Mouse (Mus musculus): ENCODE data around the gene Zbtb22. TPM values are rescaled to one million over a fixed set of nuclear protein-coding genes. Genes with fewer than 3 reads are reported as not detected.
A peak's percentile ranks its signal among the peaks of the same experiment; 100 is the strongest.
"Not testable (repeated sequence)": the region's sequence is repeated elsewhere in the genome, so short reads cannot be mapped to it uniquely, and the experiment has no call there.

Zbtb22 gene
- total RNA-seq, 2 experiments from 2014 or later, result 30.5 to 34.0 TPM

DNA sequence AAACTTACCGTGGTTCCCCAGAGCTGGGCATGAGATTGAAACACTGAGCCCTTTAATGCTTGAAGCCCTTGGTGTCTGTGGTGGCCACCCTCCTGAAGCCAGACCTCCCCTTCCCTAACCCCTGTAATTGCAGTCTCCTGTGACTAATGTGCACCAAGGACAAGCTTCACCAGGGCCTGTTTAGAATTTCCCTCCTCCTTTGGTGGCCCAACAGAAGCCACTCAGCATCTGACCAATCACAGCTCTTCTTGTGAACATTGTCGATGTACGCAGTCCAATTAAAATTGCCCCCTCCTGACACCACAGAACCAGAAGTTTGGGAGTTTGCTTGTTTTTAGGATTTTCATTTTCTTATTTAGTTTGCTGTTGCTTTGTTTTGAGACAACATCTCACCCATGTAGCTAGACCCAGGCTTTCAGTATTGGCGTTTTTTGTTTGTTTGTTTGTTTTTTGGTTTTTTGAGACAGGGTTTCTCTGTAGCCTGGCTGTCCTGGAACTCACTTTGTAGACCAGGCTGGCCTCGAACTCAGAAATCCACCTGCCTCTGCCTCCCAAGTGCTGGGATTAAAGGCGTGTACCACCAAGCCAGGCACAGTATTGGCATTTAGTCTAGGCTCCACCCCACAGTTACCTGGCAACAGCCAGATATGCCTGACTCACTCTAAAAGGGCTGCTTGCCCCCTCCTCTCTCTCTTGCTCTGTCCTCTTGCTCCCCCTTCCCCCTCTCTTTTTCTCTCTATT is 11.6 kb upstream of the Zbtb22 start:
- not testable (repeated sequence) for DNase-seq (ENCODE audit: low spot score in 2 of 2)

- DNase-seq (ENCODE audit: low spot score in 2 of 2), result not testable (repeated sequence)
These were observed 10.9 kb upstream of the Zbtb22 start, which contains the start of gene Platr17 for GRCm38 (mm10) chr17:33904835-33905234. TSS of gene Platr17 (plus strand) at chr17:33905135.

GRCm38 (mm10) chr17:33908331-33909076 is 7.2 kb upstream of the Zbtb22 start:
- peak; percentile 55 to 61 for DNase-seq (ENCODE audit: low spot score in 2 of 2)

DNA sequence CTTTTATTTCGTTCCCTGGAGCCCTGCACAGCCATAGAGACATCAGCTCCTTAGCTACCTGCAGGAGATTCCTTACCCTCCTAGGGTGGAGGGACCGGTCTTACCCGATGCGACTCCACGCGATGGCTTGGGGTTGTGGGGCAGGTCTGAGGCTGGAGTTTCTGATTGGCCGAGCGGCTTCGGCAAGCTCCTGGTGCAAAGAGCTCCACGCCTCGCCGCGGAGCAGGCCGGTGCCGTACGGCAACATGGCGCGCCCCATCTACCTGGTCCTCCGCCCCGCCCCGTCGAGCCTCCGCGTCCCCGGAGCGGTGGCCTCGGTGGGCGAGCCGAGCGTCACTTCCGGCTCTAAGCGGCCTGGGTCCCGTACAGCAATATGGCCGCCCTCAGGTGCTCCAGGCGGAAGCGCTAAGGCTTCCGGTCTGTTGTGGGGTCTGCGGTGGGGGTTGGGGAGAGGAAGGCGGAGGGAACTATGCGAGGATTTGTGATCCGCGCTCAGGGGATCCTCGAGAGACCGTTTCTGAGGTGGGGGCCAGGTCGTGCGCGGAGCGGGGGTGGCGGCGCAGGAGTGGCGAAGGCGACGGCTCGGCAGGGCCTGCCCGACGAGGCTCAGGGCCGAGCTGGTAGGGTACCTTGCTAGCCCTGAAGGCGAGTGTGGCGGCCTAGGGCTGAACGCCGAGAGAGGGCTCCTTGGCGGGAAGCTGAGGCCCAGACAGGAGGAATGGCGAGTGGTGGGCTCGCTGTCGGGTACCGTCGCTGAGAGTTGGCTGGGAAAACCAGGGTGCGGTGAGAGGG is 6.4 kb upstream of the Zbtb22 start, which contains the start of gene Daxx:
Daxx (plus strand) TSS at position 338 of the 792 bp plus-strand sequence.
- peak; percentile 97 to 99 for DNase-seq (ENCODE audit: low spot score in 2 of 2)

GRCm38 (mm10) chr17:33909869-33910250 is 5.8 kb upstream of the Zbtb22 start:
- DNase-seq (ENCODE audit: low spot score in 2 of 2), result no peak

DNA sequence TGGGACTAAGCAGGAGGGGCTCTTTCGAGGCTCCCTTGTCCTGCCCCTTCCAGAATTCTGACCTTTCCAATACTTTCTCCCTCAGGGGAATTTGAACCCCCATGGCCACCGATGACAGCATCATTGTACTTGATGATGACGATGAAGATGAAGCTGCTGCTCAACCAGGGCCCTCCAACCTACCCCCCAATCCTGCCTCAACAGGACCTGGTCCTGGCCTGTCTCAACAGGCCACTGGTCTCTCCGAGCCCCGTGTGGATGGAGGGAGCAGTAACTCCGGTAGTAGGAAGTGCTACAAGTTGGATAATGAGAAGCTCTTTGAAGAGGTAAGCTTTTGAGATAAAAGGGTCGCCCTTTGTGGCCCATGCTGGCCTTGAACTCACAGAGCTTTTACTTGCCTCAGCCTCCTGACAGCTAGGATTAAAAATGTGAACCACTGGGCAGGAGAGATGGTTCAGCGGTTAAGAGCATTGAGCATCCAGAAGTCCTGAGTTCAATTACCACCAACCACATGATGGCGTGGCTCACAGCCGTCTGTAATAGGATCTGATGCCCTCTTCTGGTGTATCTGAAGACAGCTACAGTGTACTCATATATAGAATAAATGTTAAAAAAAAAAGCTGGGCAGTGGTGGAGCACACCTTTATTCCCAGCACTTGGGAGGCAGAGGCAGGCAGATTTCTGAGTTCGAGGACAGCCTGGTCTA is 5.2 kb upstream of the Zbtb22 start:
- no peak for DNase-seq (ENCODE audit: low spot score in 2 of 2)

DNA sequence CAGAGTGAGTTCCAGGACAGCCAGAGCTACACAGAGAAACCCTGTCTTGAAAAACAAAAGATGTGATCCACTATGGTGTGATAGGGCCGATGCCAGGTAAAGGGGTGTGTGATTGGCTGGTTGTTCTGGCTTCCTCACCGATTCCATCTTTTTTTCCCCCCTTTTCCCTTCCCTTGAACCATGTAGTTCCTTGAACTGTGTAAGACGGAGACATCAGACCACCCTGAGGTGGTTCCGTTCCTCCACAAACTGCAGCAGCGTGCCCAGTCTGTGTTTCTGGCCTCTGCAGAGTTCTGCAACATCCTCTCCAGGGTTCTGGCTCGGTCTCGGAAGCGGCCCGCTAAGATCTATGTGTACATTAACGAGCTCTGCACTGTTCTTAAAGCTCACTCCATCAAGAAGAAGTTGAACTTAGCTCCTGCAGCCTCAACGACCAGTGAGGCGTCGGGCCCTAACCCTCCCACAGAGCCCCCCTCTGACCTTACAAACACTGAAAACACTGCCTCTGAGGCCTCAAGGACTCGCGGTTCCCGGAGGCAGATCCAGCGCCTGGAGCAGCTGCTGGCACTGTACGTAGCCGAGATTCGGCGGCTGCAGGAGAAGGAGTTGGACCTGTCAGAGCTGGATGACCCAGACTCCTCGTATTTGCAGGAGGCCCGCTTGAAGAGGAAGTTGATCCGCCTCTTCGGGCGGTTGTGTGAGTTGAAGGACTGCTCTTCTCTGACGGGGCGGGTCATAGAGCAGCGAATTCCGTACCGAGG is 4.5 kb upstream of the Zbtb22 start:
- DNase-seq (ENCODE audit: low spot score in 2 of 2), result no peak

DNA sequence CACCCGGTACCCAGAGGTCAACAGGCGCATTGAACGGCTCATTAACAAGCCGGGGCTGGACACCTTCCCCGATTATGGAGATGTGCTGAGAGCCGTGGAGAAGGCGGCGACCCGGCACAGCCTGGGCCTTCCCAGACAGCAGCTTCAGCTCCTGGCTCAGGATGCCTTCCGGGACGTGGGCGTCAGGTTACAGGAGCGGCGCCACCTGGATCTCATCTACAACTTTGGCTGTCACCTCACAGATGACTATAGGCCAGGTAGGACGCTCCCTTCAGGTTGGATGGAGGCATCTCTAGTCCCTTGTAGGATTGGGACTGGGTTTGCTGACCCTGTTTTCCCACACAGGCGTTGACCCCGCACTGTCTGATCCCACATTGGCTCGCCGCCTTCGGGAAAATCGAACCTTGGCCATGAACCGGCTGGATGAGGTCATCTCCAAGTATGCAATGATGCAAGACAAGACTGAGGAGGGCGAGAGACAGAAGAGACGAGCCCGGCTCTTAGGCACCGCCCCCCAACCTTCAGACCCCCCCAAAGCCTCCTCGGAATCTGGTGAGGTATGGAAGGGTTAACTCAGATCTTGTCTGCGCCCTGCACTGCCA is 3.8 kb upstream of the Zbtb22 start:
- DNase-seq (ENCODE audit: low spot score in 2 of 2), result no peak

- DNase-seq (ENCODE audit: low spot score in 2 of 2), result no peak
These were observed 2.4 kb upstream of the Zbtb22 start for GRCm38 (mm10) chr17:33913264-33913663.

DNA sequence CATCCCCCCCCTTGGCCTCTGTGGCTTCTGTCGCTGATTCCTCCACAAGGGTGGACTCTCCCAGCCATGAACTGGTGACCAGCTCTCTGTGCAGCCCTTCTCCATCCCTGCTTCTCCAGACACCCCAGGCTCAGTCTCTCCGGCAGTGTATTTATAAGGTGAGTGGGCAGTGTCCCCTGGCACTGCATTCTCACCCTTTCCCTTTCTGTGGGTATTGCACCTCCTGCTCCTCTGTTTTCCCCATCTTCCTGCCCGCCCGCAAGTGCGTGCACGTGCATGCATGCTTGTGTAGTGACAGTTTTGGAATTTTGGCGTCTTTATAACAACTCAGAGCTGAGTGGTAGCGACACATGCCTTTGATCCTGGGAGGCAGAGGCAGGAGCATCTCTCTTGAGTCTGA is 1.8 kb upstream of the Zbtb22 start:
- DNase-seq (ENCODE audit: low spot score in 2 of 2), result no peak

GRCm38 (mm10) chr17:33914969-33915391 is 724 bp upstream of the Zbtb22 start:
- DNase-seq (ENCODE audit: low spot score in 2 of 2), result no peak

GRCm38 (mm10) chr17:33916294-33916693 is 590 bp downstream of the Zbtb22 start:
- DNase-seq (ENCODE audit: low spot score in 2 of 2), result no peak

DNA sequence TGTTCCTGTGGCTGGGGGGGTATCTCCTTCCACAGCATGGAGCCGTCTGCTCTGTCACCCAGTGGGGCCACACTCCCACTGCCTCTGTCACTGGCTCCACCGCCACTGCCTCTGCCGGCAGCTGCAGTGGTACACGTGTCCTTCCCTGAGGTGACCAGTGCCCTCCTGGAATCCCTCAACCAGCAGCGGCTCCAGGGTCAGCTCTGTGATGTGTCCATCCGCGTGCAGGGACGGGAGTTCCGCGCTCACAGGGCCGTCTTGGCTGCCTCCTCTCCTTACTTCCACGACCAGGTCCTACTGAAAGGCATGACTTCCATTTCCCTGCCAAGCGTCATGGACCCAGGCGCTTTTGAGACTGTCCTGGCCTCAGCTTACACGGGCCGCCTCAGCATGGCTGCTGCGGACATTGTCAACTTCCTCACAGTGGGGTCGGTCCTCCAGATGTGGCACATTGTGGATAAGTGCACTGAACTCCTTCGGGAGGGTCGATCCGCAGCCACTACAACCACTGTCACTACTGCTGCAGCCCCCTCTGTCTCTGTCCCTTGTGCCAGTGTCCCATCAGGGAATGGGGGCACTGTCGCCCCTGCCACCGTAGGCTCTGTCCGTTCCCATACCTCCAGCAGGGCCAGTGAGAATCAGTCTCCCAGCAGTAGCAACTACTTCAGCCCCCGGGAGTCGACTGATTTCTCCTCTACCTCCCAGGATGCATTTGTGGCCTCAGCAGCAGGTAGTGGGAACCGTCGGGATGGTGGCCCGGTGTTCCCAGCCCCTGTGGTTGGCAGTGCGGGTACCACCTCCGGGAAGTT is 1.3 kb downstream of the Zbtb22 start:
- no peak for DNase-seq (ENCODE audit: low spot score in 2 of 2)

- DNase-seq (ENCODE audit: low spot score in 2 of 2), result no peak
These were observed 2.1 kb downstream of the Zbtb22 start for GRCm38 (mm10) chr17:33917656-33918292.

- no peak for DNase-seq (ENCODE audit: low spot score in 2 of 2)
These were observed 2.8 kb downstream of the Zbtb22 start for GRCm38 (mm10) chr17:33918293-33919203.

DNA sequence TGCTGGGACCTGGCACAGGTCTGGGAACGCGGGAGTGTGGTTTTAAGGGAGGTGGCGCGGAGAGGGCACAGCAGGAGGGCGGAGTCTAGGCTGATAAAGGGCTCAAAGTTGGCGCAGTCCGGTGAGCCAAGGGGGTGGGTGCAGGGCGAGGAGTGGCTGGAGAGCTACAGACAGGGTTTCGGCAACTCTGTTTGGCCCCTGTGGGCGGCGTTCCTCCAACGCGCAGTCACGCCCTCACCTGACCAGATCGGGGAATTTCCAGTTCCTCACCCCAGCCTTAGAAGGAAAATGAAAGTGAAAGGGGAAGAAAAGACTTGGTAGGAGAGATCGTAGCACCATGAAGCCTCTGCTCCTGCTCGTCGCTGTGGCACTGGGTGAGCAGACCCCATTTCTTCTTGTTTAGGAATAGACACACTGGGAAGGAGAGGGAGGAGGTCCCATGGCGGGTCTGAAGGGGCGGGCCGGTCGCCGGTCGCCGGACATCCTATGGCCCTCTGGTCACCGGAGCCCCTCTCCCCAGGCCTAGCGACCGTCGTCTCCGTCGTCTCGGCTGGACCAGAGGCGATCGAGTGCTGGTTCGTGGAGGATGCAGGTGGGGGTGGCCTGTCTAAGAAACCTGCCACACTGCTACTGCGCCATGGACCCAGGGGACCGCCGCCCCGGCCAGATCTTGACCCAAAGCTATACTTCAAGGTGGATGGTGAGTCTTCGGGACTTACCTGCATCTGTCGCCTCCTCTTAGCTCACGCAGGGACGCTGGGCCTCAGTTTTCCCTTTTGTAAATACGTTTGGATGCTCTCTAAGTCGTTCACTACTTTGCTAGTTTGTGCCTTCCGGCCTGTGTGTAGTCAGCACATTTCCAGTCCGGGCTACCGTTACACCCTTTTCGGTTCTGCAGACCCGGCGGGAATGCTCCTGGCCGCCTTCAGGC is 3.9 kb downstream of the Zbtb22 start:
- no peak for DNase-seq (ENCODE audit: low spot score in 2 of 2)
